Mouse (Mus musculus) C3H10T1/2 (cell line): ENCODE data around the gene Synpo2l. TPM values are rescaled to one million over a fixed set of nuclear protein-coding genes. Genes with fewer than 3 reads are reported as not detected.

Experiments
- polyA plus RNA-seq, 2 experiments: library from polyadenylated mRNA; unstranded; fragments of >200 nt; fragmentation: generic; extraction: Trizol; gene quantifications; one replicate each; pipeline ENCODE4 v1.2.1; 2012; ENCODE audit warnings: missing spikeins in 2 of 2

Synpo2l gene
- under 1 TPM; 0.05 to 0.26 TPM for polyA plus RNA-seq

GRCm38 (mm10) chr14:20668154-20668810, at the start of gene Synpo2l:
Gene Synpo2l (minus strand): TSS chr14:20668354.

GRCm38 (mm10) chr14:20707201-20708190, 39.3 kb upstream of the Synpo2l start, which contains the start of gene Zswim8:
Gene Zswim8 (plus strand): TSS chr14:20707552.

GRCm38 (mm10) chr14:20702741-20703381, 34.7 kb upstream of the Synpo2l start, which contains the start of gene Chchd1:
Gene Chchd1 (plus strand): TSS chr14:20703006.

GRCm38 (mm10) chr14:20694884-20695760, 27.0 kb upstream of the Synpo2l start, which contains the start of gene Fut11:
Gene Fut11 (plus strand): TSS chr14:20694968.

DNA sequence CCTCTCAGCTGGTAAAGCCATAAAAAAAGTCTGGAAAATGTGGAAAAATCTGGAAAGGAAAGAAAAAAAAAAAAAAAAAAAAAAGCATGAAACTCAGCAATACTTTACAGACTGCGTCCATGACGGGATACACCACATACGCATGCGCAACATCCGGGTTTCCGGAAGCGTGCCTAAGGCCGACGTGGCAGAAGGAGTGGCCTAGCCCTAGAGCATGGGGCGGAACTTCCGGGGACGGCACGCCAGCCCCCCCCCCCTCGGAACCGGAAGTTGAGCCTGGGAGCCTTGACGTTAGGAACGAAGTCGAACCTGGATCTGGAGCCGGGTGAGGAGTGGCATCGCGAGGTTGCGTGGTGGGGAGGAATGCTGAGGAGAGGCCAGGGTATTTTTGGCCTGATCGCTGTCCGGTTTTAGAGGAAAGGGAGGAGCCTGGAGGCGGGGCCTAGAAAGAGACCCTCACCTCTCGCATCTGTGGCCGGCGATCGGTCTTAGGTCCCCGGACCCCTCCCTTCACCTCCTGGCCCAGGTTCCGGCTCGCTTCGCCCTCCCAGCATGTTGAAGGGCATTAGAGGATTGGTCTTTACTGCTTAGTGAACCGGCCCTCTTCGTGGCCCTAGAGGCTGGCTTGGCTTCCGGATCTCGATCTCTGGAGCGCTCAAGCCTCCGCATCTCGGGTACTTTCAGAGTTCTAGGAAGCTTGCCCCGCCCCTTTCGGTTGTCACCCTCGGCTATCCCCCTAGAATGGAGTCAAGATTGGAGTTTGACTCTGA, 6.1 kb upstream of the Synpo2l start, which contains the start of gene Sec24c:
Gene Sec24c (plus strand): TSS at position 245 of the 770 bp plus-strand sequence.

GRCm38 (mm10) chr14:20656361-20656760, 11.8 kb downstream of the Synpo2l start, which contains the start of gene Myoz1:
Gene Myoz1 (minus strand): TSS chr14:20656540.

GRCm38 (mm10) chr14:20640644-20641437, 27.3 kb downstream of the Synpo2l start, which contains the start of gene Usp54:
Gene Usp54 (minus strand): TSS chr14:20641063.

Other genes starting within 250 kb of the Synpo2l start
- under 1 TPM in 1 of 2 experiments, not detected in 1; 0.05 TPM for gene Cfap70, start 216.1 kb downstream of the Synpo2l start, polyA plus RNA-seq
- gene Anxa7, start 188.2 kb downstream of the Synpo2l start, polyA plus RNA-seq: 10 to 100 TPM; 17.3 to 62.4 TPM
- gene Mss51, start 171.5 kb downstream of the Synpo2l start, polyA plus RNA-seq: under 1 TPM in 1 of 2 experiments, not detected in 1; 0.26 TPM
- gene Ppp3cb, start 121.8 kb downstream of the Synpo2l start, polyA plus RNA-seq: 10 to 100 TPM in 1 of 2 experiments, 1 to 10 TPM in 1; 2.9 to 17.3 TPM
- gene Usp54, start 27.3 kb downstream of the Synpo2l start, polyA plus RNA-seq: 1 to 10 TPM in 1 of 2 experiments, under 1 TPM in 1; 0.39 to 4.7 TPM
- under 1 TPM; 0.07 to 0.22 TPM for gene Myoz1, start 11.8 kb downstream of the Synpo2l start, polyA plus RNA-seq
- gene Sec24c, start 6.0 kb upstream of the Synpo2l start, polyA plus RNA-seq: 10 to 100 TPM; 12.6 to 57.0 TPM
- gene Fut11, start 26.6 kb upstream of the Synpo2l start, polyA plus RNA-seq: 1 to 10 TPM; 1.3 to 5.5 TPM
- gene Chchd1, start 34.7 kb upstream of the Synpo2l start, polyA plus RNA-seq: 100 to 1,000 TPM in 1 of 2 experiments, 10 to 100 TPM in 1; 95.4 to 107 TPM
- gene Zswim8, start 39.2 kb upstream of the Synpo2l start, polyA plus RNA-seq: 10 to 100 TPM; 45.1 to 90.8 TPM
- gene Ndst2, start 66.2 kb upstream of the Synpo2l start, polyA plus RNA-seq: 10 to 100 TPM; 12.6 to 24.0 TPM
- 10 to 100 TPM in 1 of 2 experiments, 1 to 10 TPM in 1; 8.7 to 52.0 TPM for gene Camk2g, start 125.7 kb upstream of the Synpo2l start, polyA plus RNA-seq
- 10 to 100 TPM in 1 of 2 experiments, 1 to 10 TPM in 1; 1.1 to 15.2 TPM for gene Plau, start 168.3 kb upstream of the Synpo2l start, polyA plus RNA-seq